Mouse (Mus musculus): ENCODE measurements at regions not wholly inside any gene's neighbourhood (a gene's known extent, or its start where the extent isn't known, plus 50 kb on each side); places are given as distances from the start of the nearest gene placed in this dataset.
"Not testable (repeated sequence)": the region's sequence is repeated elsewhere in the genome, so short reads cannot be mapped to it uniquely, and the experiment has no call there.

- ATAC-seq (ENCODE audit: insufficient number of reproducible peaks, insufficient read depth, low FRiP score, low TSS enrichment), result not testable (repeated sequence)
- WGBS, result 84% methylated on average over 6 of the region's 6 CpGs
Measured at GRCm38 (mm10) chr13:50906431-50906830, 194.2 kb upstream of the Spin1 start.

DNA sequence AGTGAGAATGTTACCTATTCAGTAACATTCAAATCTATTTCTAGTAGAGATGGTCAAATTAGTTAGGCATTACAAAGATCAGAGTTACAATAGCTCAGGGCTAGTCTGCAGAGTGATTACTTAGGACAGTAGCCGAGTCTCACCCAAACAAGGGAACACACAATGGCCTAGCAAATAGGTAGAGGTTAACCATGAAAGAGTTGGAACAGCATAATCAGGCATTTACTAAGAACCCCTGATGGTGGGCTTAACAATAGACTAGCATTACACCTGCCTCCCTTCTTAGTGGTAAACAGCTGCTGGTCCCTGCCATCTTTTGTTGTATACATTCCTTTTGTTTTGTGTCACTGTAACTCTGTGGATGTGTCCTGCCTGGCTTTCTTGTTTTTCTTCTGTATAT is 193.8 kb upstream of the Spin1 start:
- no peaks in the 10 kb centered on the region for H3K4me1 ChIP-seq
- WGBS, result 82% methylated on average over 1 of the region's 1 CpGs

More at GRCm38 (mm10) chr13:50906431-50906830, 194.2 kb upstream of the Spin1 start:
- H3K4me3 ChIP-seq; H3K36me3 ChIP-seq; H3K4me2 ChIP-seq (replicated peaks); H3K27me3 ChIP-seq; H3K4me1 ChIP-seq; H3K27ac ChIP-seq; H3K9ac ChIP-seq; H3K9me3 ChIP-seq: not testable (repeated sequence)

GRCm38 (mm10) chr13:50912776-50913175 is 187.9 kb upstream of the Spin1 start:
- H3K4me2 ChIP-seq (replicated peaks); H3K36me3 ChIP-seq; H3K9me3 ChIP-seq; H3K4me3 ChIP-seq; H3K27me3 ChIP-seq; H3K9ac ChIP-seq; ATAC-seq (ENCODE audit: insufficient number of reproducible peaks, insufficient read depth, low FRiP score, low TSS enrichment); H3K27ac ChIP-seq; H3K4me1 ChIP-seq: not testable (repeated sequence)
- 73% methylated on average over 2 of the region's 2 CpGs for WGBS

More for the DNA sequence above, 193.8 kb upstream of the Spin1 start:
- Histone ChIP-seq H3K27ac (no peak overlapping the region), H3K36me3 (no peaks in the 10 kb centered on the region), H3K27me3 (no peaks in the 10 kb centered on the region), H3K9ac (no peak overlapping the region), H3K4me2 (replicated peaks) (no peak overlapping the region), H3K9me3 (no peaks in the 10 kb centered on the region), H3K4me3 (no peak overlapping the region)
- no peak for ATAC-seq (ENCODE audit: insufficient number of reproducible peaks, insufficient read depth, low FRiP score, low TSS enrichment)

DNA sequence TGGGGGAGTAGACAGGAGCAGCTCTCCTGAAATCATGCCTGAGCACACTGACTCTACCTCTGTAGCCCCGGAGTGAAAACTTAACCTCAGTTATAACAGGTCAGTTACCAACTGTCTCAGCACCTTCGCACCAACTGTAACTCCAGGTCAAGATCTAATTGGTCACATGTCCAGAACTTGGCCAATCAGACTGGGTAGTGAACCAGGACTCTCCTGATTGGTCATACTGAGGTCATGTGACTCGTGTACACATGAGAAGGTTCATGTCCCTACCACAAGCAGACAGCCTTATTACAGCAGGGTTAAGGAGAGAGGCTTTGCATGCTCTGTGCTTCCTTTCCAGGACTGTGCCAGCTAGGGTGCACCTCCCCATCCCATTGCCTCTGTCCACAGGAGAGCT is 166.7 kb upstream of the Spin1 start:
- not testable (repeated sequence) for H3K27me3 ChIP-seq; H3K36me3 ChIP-seq; H3K4me2 ChIP-seq (replicated peaks); H3K9me3 ChIP-seq; H3K4me3 ChIP-seq; H3K9ac ChIP-seq; ATAC-seq (ENCODE audit: insufficient number of reproducible peaks, insufficient read depth, low FRiP score, low TSS enrichment); H3K27ac ChIP-seq; H3K4me1 ChIP-seq
- WGBS, result 89% methylated on average over 3 of the region's 3 CpGs

GRCm38 (mm10) chr13:50942561-50942960 is 158.1 kb upstream of the Spin1 start:
- no peaks in the 10 kb centered on the region for H3K4me1 ChIP-seq
- ATAC-seq (ENCODE audit: insufficient number of reproducible peaks, insufficient read depth, low FRiP score, low TSS enrichment), result no peak
- no peaks in the 10 kb centered on the region for H3K27me3 ChIP-seq
- H3K9ac ChIP-seq, result no peak overlapping the region
- WGBS, result 69% methylated on average over 3 of the region's 3 CpGs
- H3K36me3 ChIP-seq, result no peaks in the 10 kb centered on the region
- no peak overlapping the region for H3K4me2 ChIP-seq (replicated peaks)
- no peak overlapping the region for H3K4me3 ChIP-seq
- no peaks in the 10 kb centered on the region for H3K9me3 ChIP-seq
- H3K27ac ChIP-seq, result no peak overlapping the region

DNA sequence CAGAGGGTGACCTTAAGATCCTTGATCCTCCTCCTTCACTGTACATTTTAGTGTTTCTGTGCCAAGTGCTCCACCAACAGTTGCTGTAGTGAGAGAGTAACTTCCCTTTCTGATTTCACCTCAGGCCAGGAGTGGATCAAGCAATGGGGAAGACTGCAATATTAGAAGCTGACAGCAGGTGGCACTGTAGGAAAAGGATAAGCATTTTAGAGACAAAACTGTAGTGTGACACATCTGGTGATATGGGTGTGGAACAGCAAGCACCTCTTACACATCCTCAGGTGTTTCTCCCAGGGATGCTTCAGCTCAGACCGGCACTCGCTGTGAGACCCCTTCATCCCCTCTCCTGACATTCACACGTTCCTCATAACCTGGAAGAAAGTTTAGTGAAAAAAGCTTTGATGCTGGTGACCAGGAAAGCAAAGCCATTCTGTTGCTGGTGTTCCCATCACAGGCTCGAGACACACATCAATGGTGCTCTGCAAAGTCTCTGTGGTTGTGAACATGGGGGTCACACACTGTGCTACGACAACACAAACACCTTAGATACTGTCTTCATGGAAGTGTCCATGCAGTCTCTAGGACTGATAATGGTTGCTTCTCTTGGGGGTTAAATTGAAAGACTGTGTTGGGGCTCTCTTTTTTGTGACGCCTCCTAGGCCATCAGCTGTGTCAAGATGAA is 151.0 kb upstream of the Spin1 start:
- 43% methylated on average over 6 of the region's 6 CpGs for WGBS
- no peak overlapping the region for H3K4me2 ChIP-seq (replicated peaks)
- H3K9ac ChIP-seq, result no peak overlapping the region
- H3K9me3 ChIP-seq, result no peaks in the 10 kb centered on the region
- H3K4me3 ChIP-seq, result no peak overlapping the region
- no peaks in the 10 kb centered on the region for H3K27me3 ChIP-seq
- H3K36me3 ChIP-seq, result no peaks in the 10 kb centered on the region
- no peak overlapping the region for H3K27ac ChIP-seq
- no peaks in the 10 kb centered on the region for H3K4me1 ChIP-seq
- no peak for ATAC-seq (ENCODE audit: insufficient number of reproducible peaks, insufficient read depth, low FRiP score, low TSS enrichment)

GRCm38 (mm10) chr13:50954671-50955070 is 146.0 kb upstream of the Spin1 start:
- Histone ChIP-seq H3K27me3 (no peaks in the 10 kb centered on the region), H3K36me3 (no peaks in the 10 kb centered on the region), H3K4me2 (replicated peaks) (no peak overlapping the region), H3K9me3 (no peaks in the 10 kb centered on the region), H3K4me3 (no peak overlapping the region), H3K4me1 (no peaks in the 10 kb centered on the region), H3K9ac (no peak overlapping the region), H3K27ac (no peak overlapping the region)
- no peak for ATAC-seq (ENCODE audit: insufficient number of reproducible peaks, insufficient read depth, low FRiP score, low TSS enrichment)
- WGBS, result 88% methylated on average over 6 of the region's 6 CpGs

GRCm38 (mm10) chr13:50958051-50958883 is 142.4 kb upstream of the Spin1 start:
- no peaks in the 10 kb centered on the region for H3K27me3 ChIP-seq
- H3K4me1 ChIP-seq, result no peaks in the 10 kb centered on the region
- H3K9ac ChIP-seq, result no peak overlapping the region
- no peak overlapping the region for H3K4me3 ChIP-seq
- no peak overlapping the region for H3K27ac ChIP-seq
- no peaks in the 10 kb centered on the region for H3K9me3 ChIP-seq
- peak overlapping the region; percentile 18; the same call in 1 of the 2 replicates for H3K4me2 ChIP-seq (replicated peaks)
- WGBS, result 54% methylated on average over 20 of the region's 20 CpGs
- H3K36me3 ChIP-seq, result no peaks in the 10 kb centered on the region
- no peak for ATAC-seq (ENCODE audit: insufficient number of reproducible peaks, insufficient read depth, low FRiP score, low TSS enrichment)

DNA sequence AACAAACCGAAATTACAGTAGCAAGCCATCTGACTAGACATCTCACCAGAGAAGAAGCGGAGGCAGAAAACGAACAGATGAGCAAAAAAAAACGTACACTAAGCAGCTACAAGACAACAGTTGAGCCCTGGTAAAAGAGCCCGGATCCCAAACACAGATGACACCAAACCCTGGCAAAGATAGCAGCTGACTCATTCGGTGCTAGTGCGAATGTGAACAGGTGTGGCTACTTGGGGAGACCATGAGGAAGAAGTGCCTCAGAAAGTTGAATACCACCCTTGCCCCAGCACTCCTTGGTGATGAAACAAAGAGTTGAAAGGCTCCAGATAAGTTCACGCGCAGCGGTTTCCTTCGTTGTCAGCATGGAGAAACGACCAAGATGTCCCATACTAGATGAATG is 139.8 kb upstream of the Spin1 start:
- no peak overlapping the region for H3K4me3 ChIP-seq
- no peaks in the 10 kb centered on the region for H3K4me1 ChIP-seq
- no peak for ATAC-seq (ENCODE audit: insufficient number of reproducible peaks, insufficient read depth, low FRiP score, low TSS enrichment)
- H3K9me3 ChIP-seq, result no peaks in the 10 kb centered on the region
- H3K36me3 ChIP-seq, result no peaks in the 10 kb centered on the region
- 88% methylated on average over 12 of the region's 12 CpGs for WGBS
- H3K9ac ChIP-seq, result no peak overlapping the region
- no peak overlapping the region for H3K27ac ChIP-seq
- no peaks in the 10 kb centered on the region for H3K27me3 ChIP-seq
- no peak overlapping the region for H3K4me2 ChIP-seq (replicated peaks)

DNA sequence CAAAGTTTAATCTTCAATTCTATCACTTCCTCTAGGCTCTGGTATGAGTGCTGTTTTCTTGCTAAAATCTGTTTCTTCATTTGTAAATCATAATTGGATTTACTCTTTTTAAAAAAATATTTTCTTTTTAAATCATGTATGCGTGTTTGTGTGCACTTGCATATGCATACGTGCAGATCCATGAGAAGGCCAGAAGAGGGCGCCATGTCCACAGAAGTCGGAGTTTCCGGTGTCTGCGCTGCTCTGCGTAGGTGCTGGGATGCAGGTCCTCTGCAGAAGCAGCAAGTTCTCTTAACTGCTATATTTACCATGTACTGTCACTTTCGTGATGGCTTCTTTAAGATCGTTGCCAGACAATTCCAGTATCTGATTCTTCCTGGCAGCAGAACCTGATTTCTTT is 136.6 kb upstream of the Spin1 start:
- Histone ChIP-seq H3K4me2 (replicated peaks) (no peak overlapping the region), H3K9ac (no peak overlapping the region), H3K9me3 (no peaks in the 10 kb centered on the region), H3K27ac (no peak overlapping the region), H3K36me3 (no peaks in the 10 kb centered on the region), H3K27me3 (no peaks in the 10 kb centered on the region), H3K4me3 (no peak overlapping the region), H3K4me1 (no peaks in the 10 kb centered on the region)
- WGBS, result 78% methylated on average over 9 of the region's 9 CpGs
- ATAC-seq (ENCODE audit: insufficient number of reproducible peaks, insufficient read depth, low FRiP score, low TSS enrichment), result no peak

- not testable (repeated sequence) for H3K9me3 ChIP-seq; ATAC-seq (ENCODE audit: insufficient number of reproducible peaks, insufficient read depth, low FRiP score, low TSS enrichment); H3K27me3 ChIP-seq; H3K4me1 ChIP-seq; H3K4me2 ChIP-seq (replicated peaks); H3K27ac ChIP-seq; H3K9ac ChIP-seq; H3K4me3 ChIP-seq; H3K36me3 ChIP-seq
- WGBS, result 64% methylated on average over 7 of the region's 7 CpGs
Measured at GRCm38 (mm10) chr13:50965041-50965440, 135.6 kb upstream of the Spin1 start.

DNA sequence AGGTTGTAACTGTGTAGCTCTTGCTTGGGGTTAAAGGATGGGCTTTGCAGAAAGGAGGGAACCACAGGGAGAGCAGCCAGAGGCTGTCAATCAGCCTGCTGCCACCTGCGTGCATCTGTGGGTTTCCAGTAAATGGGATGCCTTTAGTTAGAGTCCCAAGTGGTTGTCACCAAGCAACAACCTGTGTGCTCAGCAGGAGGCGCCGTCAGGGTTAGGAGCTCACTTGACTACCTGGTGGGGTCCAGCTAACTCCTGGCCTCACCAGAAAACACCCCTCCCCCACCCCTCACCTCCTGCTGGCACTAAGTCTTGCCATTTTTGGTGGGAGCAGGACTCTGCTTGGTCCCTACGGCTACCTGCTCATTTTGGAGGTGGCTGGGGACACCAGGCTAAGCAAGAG is 135.0 kb upstream of the Spin1 start:
- Histone ChIP-seq H3K27me3 (no peaks in the 10 kb centered on the region), H3K36me3 (no peaks in the 10 kb centered on the region), H3K4me3 (no peak overlapping the region), H3K9ac (no peak overlapping the region), H3K4me2 (replicated peaks) (no peak overlapping the region), H3K4me1 (no peaks in the 10 kb centered on the region), H3K9me3 (no peaks in the 10 kb centered on the region), H3K27ac (no peak overlapping the region)
- ATAC-seq (ENCODE audit: insufficient number of reproducible peaks, insufficient read depth, low FRiP score, low TSS enrichment), result no peak
- WGBS, result 65% methylated on average over 4 of the region's 4 CpGs

Measured in embryonic facial prominence, embryonic 12.5 days (tissue).